Mouse (Mus musculus) lung, postnatal 0 days (tissue): ENCODE measurements around the gene Slc11a1.

Source experiments
- CTCF ChIP-seq: IDR thresholded peaks from 2 replicates; pipeline ENCODE4 v1.5.1; 2016; ENCODE audit warnings: antibody characterized with exemption, mild to moderate bottlenecking
- EP300 ChIP-seq: IDR thresholded peaks from 2 replicates; pipeline ENCODE4 v1.6.1; 2016; ENCODE audit warnings: antibody characterized with exemption, mild to moderate bottlenecking, control low read depth

DNA sequence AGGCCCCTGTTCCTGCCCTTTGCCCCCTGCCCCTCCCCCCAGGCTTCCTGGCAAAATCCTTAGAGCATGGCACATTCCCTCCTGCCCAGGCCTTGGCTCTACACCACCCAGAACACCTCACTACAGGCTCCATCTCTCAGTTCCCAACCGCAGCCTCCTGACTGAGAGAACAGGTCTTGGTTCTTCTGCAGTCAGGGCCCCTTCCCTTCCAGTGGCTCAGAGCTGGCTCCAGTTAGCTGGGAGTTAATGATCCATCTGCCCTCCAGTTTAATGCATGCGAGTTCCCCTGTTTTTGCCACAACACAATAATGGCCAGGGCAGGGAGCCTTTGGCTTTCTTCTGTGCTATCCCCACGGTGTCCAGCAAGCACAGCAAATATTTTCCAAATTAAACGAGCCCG is 31.8 kb upstream of the Slc11a1 start:
- no peak for TF ChIP-seq CTCF
- no peak for TF ChIP-seq EP300
